Mouse (Mus musculus): ENCODE data around the gene Cckbr.

Cckbr gene

GRCm38 (mm10) chr7:105425424-105426043 is at the start of gene Cckbr:
Gene Cckbr, plus strand, starts transcription at chr7:105425731.
- DNase-seq: peak; percentile 12

GRCm38 (mm10) chr7:105380329-105380728 is 45.2 kb upstream of the Cckbr start:
- no peak for DNase-seq

- no peak for DNase-seq
These were observed 37.8 kb upstream of the Cckbr start for GRCm38 (mm10) chr7:105387696-105388095.

- DNase-seq: no peak
These were observed 35.3 kb upstream of the Cckbr start for GRCm38 (mm10) chr7:105390236-105390635.

- DNase-seq: no peak
These were observed 30.9 kb upstream of the Cckbr start for GRCm38 (mm10) chr7:105394606-105395005.

- no peak for DNase-seq
These were observed 30.3 kb upstream of the Cckbr start for GRCm38 (mm10) chr7:105395131-105395820.

- no peak for DNase-seq
These were observed 29.4 kb upstream of the Cckbr start for GRCm38 (mm10) chr7:105396126-105396525.

GRCm38 (mm10) chr7:105399058-105399934 is 26.2 kb upstream of the Cckbr start:
- DNase-seq: no peak

- peak; percentile 100 for DNase-seq
These were observed 25.5 kb upstream of the Cckbr start, which contains the start of gene Fam160a2 for GRCm38 (mm10) chr7:105399935-105400624. Gene Fam160a2, minus strand, starts transcription at chr7:105400054.

GRCm38 (mm10) chr7:105404268-105404667 is 21.3 kb upstream of the Cckbr start, which contains the start of gene Cnga4:
Gene Cnga4, plus strand, starts transcription at chr7:105404568.
- no peak for DNase-seq

GRCm38 (mm10) chr7:105406322-105406721 is 19.2 kb upstream of the Cckbr start:
- DNase-seq: no peak

GRCm38 (mm10) chr7:105411874-105412632 is 13.5 kb upstream of the Cckbr start:
- DNase-seq: peak; percentile 82

- no peak for DNase-seq
These were observed 11.1 kb upstream of the Cckbr start for GRCm38 (mm10) chr7:105414385-105414784.

GRCm38 (mm10) chr7:105416529-105416928 is 9.0 kb upstream of the Cckbr start:
- DNase-seq: no peak

- DNase-seq: no peak
These were observed 7.4 kb upstream of the Cckbr start for GRCm38 (mm10) chr7:105418106-105418505.

GRCm38 (mm10) chr7:105420903-105421302 is 4.6 kb upstream of the Cckbr start:
- no peak for DNase-seq

- DNase-seq: no peak
These were observed 1.2 kb upstream of the Cckbr start for GRCm38 (mm10) chr7:105424368-105424767.

GRCm38 (mm10) chr7:105426051-105426450 is 520 bp downstream of the Cckbr start:
- DNase-seq: no peak

GRCm38 (mm10) chr7:105432058-105432457 is 6.5 kb downstream of the Cckbr start:
- DNase-seq: no peak

GRCm38 (mm10) chr7:105433859-105434258 is 8.3 kb downstream of the Cckbr start:
- DNase-seq: no peak

GRCm38 (mm10) chr7:105434798-105435197 is 9.3 kb downstream of the Cckbr start:
- no peak for DNase-seq
